Mouse (Mus musculus): ENCODE data around the gene Sdhaf1. TPM values are rescaled to one million over a fixed set of nuclear protein-coding genes. Genes with fewer than 3 reads are reported as not detected.

The Sdhaf1 gene
- polyA plus RNA-seq (2015; fragmentation: Nextera tagmentation; extraction: Ambion mirVana) = 14.3 and 16.1 TPM in 2 replicates

- H3K9ac ChIP-seq = no peak within 1 kb of the TSS
- no peaks in the 10 kb centered on the region for H3K9me3 ChIP-seq
- peak within 1 kb of the TSS; percentile 92 for H3K27ac ChIP-seq
- no peak for ATAC-seq (ENCODE audit: insufficient read depth, low FRiP score, low read depth)
- peaks cover 11% of the 10 kb centered on the region; the same call in 1 of the 2 replicates for H3K4me1 ChIP-seq
- H3K4me3 ChIP-seq (replicated peaks) = peak within 1 kb of the TSS; percentile 75
- peak within 1 kb of the TSS; percentile 78 for H3K4me2 ChIP-seq
- no peaks in the 10 kb centered on the region for H3K27me3 ChIP-seq (replicated peaks)
- no peaks in the 10 kb centered on the region for H3K36me3 ChIP-seq
- 76% methylated on average over 3 of the region's 3 CpGs for WGBS
These were observed at the start of gene Sdhaf1 for GRCm38 (mm10) chr7:30323795-30324194. TSS of gene Sdhaf1 (minus strand) at chr7:30323895.

GRCm38 (mm10) chr7:30367466-30367865, 43.8 kb upstream of the Sdhaf1 start:
- no peak overlapping the region for H3K27ac ChIP-seq
- H3K27me3 ChIP-seq (replicated peaks) = no peaks in the 10 kb centered on the region
- H3K4me1 ChIP-seq = peaks cover 9% of the 10 kb centered on the region; the same call in 1 of the 2 replicates
- H3K9ac ChIP-seq = no peak overlapping the region
- 80% methylated on average over 2 of the region's 2 CpGs for WGBS
- H3K4me2 ChIP-seq = no peak overlapping the region
- H3K36me3 ChIP-seq = no peaks in the 10 kb centered on the region
- ATAC-seq (ENCODE audit: insufficient read depth, low FRiP score, low read depth) = no peak
- H3K4me3 ChIP-seq (replicated peaks) = no peak overlapping the region
- H3K9me3 ChIP-seq = no peaks in the 10 kb centered on the region

GRCm38 (mm10) chr7:30363344-30363738, 39.6 kb upstream of the Sdhaf1 start:
- peak overlapping the region; percentile 62 for H3K4me3 ChIP-seq (replicated peaks)
- no peaks in the 10 kb centered on the region for H3K27me3 ChIP-seq (replicated peaks)
- peak overlapping the region; percentile 73 for H3K4me2 ChIP-seq
- no peaks in the 10 kb centered on the region for H3K9me3 ChIP-seq
- no peaks in the 10 kb centered on the region for H3K36me3 ChIP-seq
- WGBS = 60% methylated on average over 6 of the region's 6 CpGs
- H3K9ac ChIP-seq = no peak overlapping the region
- no peak overlapping the region for H3K27ac ChIP-seq
- ATAC-seq (ENCODE audit: insufficient read depth, low FRiP score, low read depth) = no peak
- H3K4me1 ChIP-seq = peaks cover 32% of the 10 kb centered on the region

GRCm38 (mm10) chr7:30362652-30363343, 39.1 kb upstream of the Sdhaf1 start, which contains the start of gene Lrfn3:
TSS of gene Lrfn3 (minus strand) at chr7:30362772.
- peak; percentile 43; the same call in 1 of the 2 replicates for ATAC-seq (ENCODE audit: insufficient read depth, low FRiP score, low read depth)
- no peaks in the 10 kb centered on the region for H3K9me3 ChIP-seq

GRCm38 (mm10) chr7:30360028-30360427, 36.3 kb upstream of the Sdhaf1 start:
- no peaks in the 10 kb centered on the region for H3K9me3 ChIP-seq
- peak overlapping the region; percentile 86 for H3K27ac ChIP-seq
- H3K4me3 ChIP-seq (replicated peaks) = peak overlapping the region; percentile 20; the same call in 1 of the 2 replicates
- H3K4me1 ChIP-seq = peaks cover 32% of the 10 kb centered on the region
- no peak overlapping the region for H3K9ac ChIP-seq
- 87% methylated on average over 17 of the region's 17 CpGs for WGBS
- H3K36me3 ChIP-seq = no peaks in the 10 kb centered on the region
- ATAC-seq (ENCODE audit: insufficient read depth, low FRiP score, low read depth) = no peak
- H3K27me3 ChIP-seq (replicated peaks) = no peaks in the 10 kb centered on the region
- H3K4me2 ChIP-seq = peak overlapping the region; percentile 73

More at GRCm38 (mm10) chr7:30362652-30363343, 39.1 kb upstream of the Sdhaf1 start, which contains the start of gene Lrfn3:
- peak within 1 kb of the TSS; percentile 62 for H3K4me3 ChIP-seq (replicated peaks)
- no peaks in the 10 kb centered on the region for H3K27me3 ChIP-seq (replicated peaks)
- 4% methylated on average over 20 of the region's 55 CpGs for WGBS
- H3K4me1 ChIP-seq = peaks cover 32% of the 10 kb centered on the region
- peak within 1 kb of the TSS; percentile 26; the same call in 1 of the 2 replicates for H3K27ac ChIP-seq
- no peaks in the 10 kb centered on the region for H3K36me3 ChIP-seq
- H3K9ac ChIP-seq = peak within 1 kb of the TSS; percentile 62
- peak within 1 kb of the TSS; percentile 73 for H3K4me2 ChIP-seq

GRCm38 (mm10) chr7:30359276-30359865, 35.7 kb upstream of the Sdhaf1 start:
- peak; percentile 44 for ATAC-seq (ENCODE audit: insufficient read depth, low FRiP score, low read depth)
- H3K9me3 ChIP-seq = no peaks in the 10 kb centered on the region
- no peak overlapping the region for H3K9ac ChIP-seq
- peak overlapping the region; percentile 20 for H3K4me3 ChIP-seq (replicated peaks)
- peak overlapping the region; percentile 73 for H3K4me2 ChIP-seq
- H3K36me3 ChIP-seq = no peaks in the 10 kb centered on the region
- peak overlapping the region; percentile 86 for H3K27ac ChIP-seq
- WGBS = 67% methylated on average over 31 of the region's 31 CpGs
- peaks cover 32% of the 10 kb centered on the region for H3K4me1 ChIP-seq
- no peaks in the 10 kb centered on the region for H3K27me3 ChIP-seq (replicated peaks)

GRCm38 (mm10) chr7:30358378-30359186, 34.9 kb upstream of the Sdhaf1 start:
- Histone ChIP-seq H3K9me3 (no peaks in the 10 kb centered on the region), H3K4me2 (peak overlapping the region; percentile 73), H3K4me1 (peaks cover 29% of the 10 kb centered on the region), H3K36me3 (no peaks in the 10 kb centered on the region), H3K27ac (peak overlapping the region; percentile 86), H3K9ac (no peak overlapping the region), H3K27me3 (replicated peaks) (no peaks in the 10 kb centered on the region), H3K4me3 (replicated peaks) (peak overlapping the region; percentile 20; the same call in 1 of the 2 replicates)
- 55% methylated on average over 7 of the region's 7 CpGs for WGBS
- no peak; the same call in 1 of the 2 replicates for ATAC-seq (ENCODE audit: insufficient read depth, low FRiP score, low read depth)

- Histone ChIP-seq H3K4me3 (replicated peaks) (no peak overlapping the region), H3K9me3 (no peaks in the 10 kb centered on the region), H3K9ac (no peak overlapping the region), H3K4me2 (no peak overlapping the region), H3K4me1 (no peaks in the 10 kb centered on the region), H3K36me3 (no peaks in the 10 kb centered on the region), H3K27ac (no peak overlapping the region), H3K27me3 (replicated peaks) (0 out of 2 replicates have a peak, but pooled peaks cover 5% of the 10 kb centered on the region)
- 70% methylated on average over 4 of the region's 4 CpGs for WGBS
- ATAC-seq (ENCODE audit: insufficient read depth, low FRiP score, low read depth) = no peak
These were observed 30.4 kb upstream of the Sdhaf1 start for GRCm38 (mm10) chr7:30354059-30354458.

- no peak overlapping the region for H3K4me2 ChIP-seq
- 18% methylated on average over 6 of the region's 6 CpGs for WGBS
- ATAC-seq (ENCODE audit: insufficient read depth, low FRiP score, low read depth) = no peak
- no peak overlapping the region for H3K4me3 ChIP-seq (replicated peaks)
- H3K9ac ChIP-seq = no peak overlapping the region
- 0 out of 2 replicates have a peak, but pooled peaks cover 6% of the 10 kb centered on the region for H3K27me3 ChIP-seq (replicated peaks)
- no peaks in the 10 kb centered on the region for H3K9me3 ChIP-seq
- no peaks in the 10 kb centered on the region for H3K4me1 ChIP-seq
- H3K36me3 ChIP-seq = no peaks in the 10 kb centered on the region
- no peak overlapping the region for H3K27ac ChIP-seq
These were observed 29.7 kb upstream of the Sdhaf1 start for GRCm38 (mm10) chr7:30353279-30353822.

- 2% methylated on average over 30 of the region's 30 CpGs for WGBS
- H3K4me3 ChIP-seq (replicated peaks) = no peak overlapping the region
- H3K27ac ChIP-seq = no peak overlapping the region
- peaks cover 13% of the 10 kb centered on the region for H3K27me3 ChIP-seq (replicated peaks)
- H3K9me3 ChIP-seq = no peaks in the 10 kb centered on the region
- no peaks in the 10 kb centered on the region for H3K4me1 ChIP-seq
- ATAC-seq (ENCODE audit: insufficient read depth, low FRiP score, low read depth) = no peak
- no peak overlapping the region for H3K9ac ChIP-seq
- H3K36me3 ChIP-seq = no peaks in the 10 kb centered on the region
- no peak overlapping the region for H3K4me2 ChIP-seq
These were observed 24.1 kb upstream of the Sdhaf1 start for GRCm38 (mm10) chr7:30347828-30348227.

- WGBS = 26% methylated on average over 21 of the region's 21 CpGs
- no peaks in the 10 kb centered on the region for H3K36me3 ChIP-seq
- H3K4me2 ChIP-seq = no peak overlapping the region
- H3K4me1 ChIP-seq = no peaks in the 10 kb centered on the region
- H3K27me3 ChIP-seq (replicated peaks) = peaks cover 13% of the 10 kb centered on the region
- H3K9me3 ChIP-seq = no peaks in the 10 kb centered on the region
- no peak overlapping the region for H3K9ac ChIP-seq
- H3K27ac ChIP-seq = no peak overlapping the region
- no peak overlapping the region for H3K4me3 ChIP-seq (replicated peaks)
- no peak for ATAC-seq (ENCODE audit: insufficient read depth, low FRiP score, low read depth)
These were observed 23.1 kb upstream of the Sdhaf1 start for GRCm38 (mm10) chr7:30346635-30347379.
